Mouse (Mus musculus) spleen, postnatal 36 days (tissue): ENCODE measurements around the gene Atad3a.
"Not testable (repeated sequence)": the region's sequence is repeated elsewhere in the genome, so short reads cannot be mapped to it uniquely, and the experiment has no call there.

ENCODE experiments used
- DNase-seq, 2 experiments: peaks; one replicate each; pipeline ENCODE4 v3.0.0; 2022; ENCODE audit warnings: low spot score in 2 of 2, mixed read lengths in 1 of 2

Atad3a gene

DNA sequence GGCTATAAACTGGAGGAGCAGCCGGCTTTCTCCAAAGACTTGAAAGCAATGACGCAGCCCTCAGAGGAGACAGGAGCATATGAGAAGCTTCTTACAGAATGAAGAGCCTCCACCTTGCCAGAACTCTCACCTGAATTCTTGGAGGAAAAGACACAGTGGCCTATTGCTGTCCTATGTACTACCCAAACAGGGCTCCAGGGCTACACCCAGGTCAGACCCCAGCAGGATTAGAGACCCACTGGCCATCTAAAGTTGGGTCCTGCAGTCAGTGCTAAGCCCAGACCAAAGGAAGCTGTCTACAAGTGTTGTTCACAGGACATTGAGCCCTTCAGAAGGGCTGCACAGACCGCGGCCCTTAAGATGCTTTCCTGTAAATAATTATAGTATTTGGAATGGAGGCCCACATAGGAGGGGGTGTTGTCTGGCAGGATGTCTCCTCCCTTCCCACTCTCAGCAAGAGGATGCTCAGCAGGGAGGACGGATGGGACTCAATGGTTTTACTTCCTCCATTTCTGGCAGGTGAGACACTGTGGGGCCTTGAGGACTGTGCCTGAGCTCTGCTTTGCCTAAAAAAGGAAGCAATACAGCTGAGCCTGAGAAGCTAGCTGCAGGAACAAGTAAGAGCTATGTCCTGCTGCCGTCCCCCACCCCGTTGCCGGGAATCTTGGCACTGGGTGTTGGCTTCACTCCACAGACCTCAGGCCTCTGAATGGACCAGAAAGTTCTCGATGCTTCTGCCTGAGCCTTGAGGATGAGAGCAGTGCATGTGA is 14.3 kb upstream of the Atad3a start:
- peak; percentile 58 to 63 for DNase-seq

DNA sequence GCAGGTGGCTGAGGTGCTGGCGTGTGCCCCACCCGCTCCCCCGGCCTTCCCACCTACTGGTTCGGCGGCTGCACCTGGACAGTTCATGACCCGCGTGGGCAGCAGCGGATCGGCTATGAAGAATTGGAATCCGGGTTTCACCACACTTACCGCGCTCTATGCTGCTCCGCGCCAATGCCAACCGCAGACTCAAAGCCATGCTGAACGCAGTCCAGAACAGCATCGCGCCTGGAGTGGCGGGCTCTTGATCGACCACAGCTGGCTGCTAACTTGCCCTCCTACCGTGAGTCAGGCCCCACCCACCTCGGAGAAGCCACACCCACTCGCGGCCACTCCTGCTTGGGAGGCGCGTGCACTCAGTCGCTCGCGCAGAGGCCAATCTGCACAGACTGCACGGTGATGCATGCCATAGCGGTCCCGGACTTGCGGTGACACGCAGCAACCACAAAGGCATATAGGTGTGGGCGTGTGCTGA is 13.4 kb upstream of the Atad3a start, which contains the start of gene Vwa1:
Vwa1 (minus strand) TSS at position 419 of the 475 bp plus-strand sequence.
- peak; percentile 79 to 84 for DNase-seq

DNA sequence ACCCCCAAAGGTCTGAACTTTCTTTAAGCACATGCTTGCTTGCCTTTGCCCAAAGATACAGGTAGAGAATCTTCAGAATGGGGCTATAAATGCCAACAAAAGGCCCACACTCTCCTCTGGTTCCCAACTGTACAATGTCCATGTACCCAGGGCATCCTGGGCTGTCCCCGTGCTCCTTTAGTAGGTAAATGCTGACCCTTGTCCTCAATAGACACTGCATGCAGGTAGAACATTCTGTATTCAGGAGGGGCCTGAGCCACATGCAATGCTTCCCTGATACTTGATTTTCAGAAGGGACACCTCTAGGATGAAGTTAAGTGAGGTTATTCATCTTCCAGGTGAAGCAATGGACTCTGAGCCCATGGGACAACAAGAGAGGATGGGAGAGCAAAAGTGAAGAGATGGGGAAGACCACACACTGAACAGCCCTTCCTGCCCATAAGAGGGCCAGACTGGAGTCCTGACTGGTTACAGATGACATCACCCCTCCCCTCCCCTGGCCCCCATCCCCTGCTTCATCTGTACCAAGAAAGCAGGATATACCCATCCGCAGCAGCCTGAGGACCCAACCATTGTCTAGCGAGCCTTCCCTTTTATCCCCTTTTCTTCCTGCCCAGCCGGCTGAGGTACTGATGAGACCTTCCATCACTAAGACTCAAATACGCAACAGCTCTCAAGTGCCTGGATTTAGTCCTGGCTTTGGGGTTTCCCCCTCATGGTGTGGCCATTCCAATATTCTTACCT is 12.6 kb upstream of the Atad3a start:
- DNase-seq, result no peak

DNA sequence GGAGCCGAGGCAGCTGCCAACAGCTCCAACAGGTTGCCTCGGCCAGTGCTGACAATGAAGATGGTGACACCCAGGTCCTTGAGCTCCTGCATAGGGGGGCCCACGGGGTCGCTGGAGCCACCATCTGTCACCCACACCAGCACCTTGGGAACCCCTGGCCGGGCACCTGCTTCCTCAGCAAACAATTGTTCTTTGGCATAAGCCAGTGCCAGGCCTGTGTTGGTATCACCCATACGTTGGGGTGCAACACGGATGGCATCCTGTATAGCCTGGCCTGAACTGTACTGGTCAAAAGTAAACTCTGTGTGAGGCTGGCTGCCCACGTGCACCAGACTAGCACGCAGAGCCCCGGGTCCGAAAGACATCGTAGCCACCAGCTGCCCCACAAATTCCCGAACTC is 11.9 kb upstream of the Atad3a start:
- DNase-seq, result no peak

DNA sequence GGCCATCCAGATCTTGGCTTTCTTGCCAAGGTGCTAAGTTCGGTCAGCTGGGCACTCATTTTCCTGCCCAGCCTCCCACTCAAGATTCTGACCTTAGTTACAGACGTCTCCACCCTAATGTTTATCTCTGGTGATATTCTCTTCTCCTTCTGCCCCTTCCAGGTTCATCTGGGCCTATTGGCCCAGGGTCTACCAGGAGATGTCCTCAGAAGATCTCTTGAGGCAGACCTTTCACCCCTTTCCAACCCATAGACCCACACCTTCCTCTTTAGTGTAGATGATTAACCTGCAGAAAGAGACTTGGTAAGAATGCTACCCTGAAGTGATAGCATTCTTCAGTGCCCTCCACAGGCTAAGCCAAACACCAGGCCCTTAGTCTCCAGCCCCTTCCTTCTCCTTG is 10.8 kb upstream of the Atad3a start:
- no peak for DNase-seq

DNA sequence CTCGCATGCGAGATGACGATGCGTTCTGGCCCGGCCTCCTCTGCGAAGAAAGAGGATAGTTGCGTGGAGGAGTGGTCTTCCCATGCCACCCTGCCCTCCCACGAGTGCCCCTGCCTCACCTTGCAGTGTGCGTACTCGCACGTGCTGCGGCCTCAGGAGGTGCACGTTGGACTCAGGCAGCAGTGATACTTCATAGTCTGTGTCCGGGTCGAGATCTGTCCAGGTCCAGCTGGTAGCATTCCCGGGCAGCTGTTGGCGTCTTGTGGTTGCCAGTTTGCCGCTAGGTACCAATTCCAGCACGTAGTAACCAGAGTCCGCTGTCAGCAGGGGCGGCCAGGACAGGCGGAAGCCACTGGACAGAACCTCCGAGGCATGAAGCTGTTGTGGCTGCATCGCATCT is 9.7 kb upstream of the Atad3a start:
- no peak for DNase-seq

DNA sequence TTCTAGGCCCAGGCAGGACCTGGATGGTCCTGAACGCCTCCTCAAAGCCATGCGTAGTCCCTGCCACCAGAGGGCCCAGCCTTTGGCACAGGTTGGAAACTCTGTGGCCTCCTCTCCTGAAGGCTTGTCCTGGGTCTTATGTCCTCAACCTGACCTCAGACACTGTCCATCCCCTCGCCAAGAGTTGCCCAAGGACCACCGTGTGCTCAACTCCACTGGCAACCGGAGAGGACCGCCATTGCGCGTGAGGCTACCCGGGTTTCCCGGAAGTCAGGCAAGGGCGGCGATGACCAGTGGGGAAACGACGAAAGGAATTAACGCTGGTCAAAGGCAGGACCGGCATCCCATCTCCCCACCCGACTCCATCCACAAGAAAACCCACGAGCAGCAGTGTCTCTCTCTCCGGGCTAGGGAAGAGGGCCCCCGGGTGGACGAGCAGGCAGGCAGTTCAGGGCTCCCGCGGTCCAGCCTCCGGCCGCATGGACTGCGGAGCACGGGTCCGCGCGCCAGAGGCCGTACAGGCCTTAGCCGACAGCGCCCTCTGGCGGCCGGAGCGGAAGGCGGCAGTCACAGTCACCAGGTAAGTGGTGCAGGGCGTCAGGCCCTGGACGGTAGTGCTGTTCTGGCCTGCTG is 9.1 kb upstream of the Atad3a start:
- DNase-seq, result peak; percentile 78 to 86

DNA sequence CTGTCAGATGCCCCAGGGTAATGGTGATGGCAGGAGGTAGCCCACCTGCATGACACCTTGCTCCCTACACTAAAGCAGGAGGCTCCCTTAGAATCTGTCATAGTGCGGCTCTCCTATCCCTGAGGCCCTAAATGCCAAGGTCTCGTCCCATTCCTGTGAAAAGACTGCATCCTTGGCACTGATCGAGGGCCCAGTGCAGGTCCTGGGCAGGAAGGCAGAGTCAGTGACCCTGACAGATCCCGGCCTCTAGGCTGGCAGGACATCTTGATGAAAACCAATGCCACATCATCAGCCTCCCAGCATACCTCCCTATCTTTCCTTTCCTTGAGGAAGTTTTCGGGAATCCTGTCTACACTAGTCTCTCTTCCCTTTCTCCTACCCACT is 8.6 kb upstream of the Atad3a start:
- no peak for DNase-seq

DNA sequence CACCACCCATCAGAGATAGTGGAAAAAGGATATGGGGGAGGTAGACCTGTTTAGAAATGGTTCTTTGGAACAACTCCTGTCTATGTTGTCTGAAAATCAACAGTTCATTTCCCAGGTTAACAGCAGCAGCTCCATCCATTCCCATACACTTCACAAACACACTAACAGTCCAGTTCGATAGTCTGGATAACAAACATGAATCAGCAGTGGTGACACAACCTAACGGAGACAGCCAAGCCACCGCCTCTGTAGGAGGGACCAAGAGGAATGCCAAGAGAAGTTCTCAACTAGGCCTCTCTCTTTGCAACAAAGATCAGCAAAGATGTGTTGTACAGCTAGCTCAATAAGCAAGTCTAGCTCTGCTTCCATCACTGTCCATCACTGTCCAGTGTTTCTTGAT is 1.5 kb upstream of the Atad3a start:
- no peak for DNase-seq

DNA sequence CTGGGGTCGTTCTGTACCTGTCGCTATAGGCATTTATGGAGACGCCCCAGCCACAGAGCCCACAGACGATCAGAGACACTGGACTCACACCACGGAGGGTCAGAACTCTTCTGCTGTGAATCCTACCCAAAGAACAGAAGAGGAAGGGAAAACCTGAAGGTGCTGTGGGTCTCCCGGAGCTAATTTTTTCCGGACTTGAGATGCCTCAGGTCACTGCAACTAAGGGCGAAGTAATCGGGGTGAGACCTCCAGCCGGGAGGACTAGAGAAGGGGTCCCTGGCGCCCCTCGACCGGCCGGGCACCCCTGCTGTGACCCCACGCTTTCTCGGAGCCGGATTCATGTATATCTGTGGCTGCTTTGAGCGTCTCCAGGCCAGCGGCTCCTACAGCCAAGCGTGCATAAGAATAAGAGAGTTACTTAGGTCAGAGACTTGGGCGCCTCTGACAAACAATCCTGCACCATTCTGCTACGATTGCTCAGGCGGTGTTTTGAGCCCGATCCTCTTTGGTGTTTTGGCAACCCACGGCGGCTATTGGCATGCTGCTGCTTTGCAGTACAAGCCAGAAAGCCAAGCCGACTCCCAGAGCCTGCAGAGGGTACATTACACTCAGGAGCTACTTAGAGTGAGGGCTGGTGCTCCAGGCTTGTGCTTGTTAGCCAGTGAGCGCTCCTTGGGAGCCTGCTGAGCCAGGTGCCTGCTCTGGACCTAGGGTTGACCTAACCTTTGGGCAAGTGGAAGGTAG is 635 bp upstream of the Atad3a start:
- no peak for DNase-seq

DNA sequence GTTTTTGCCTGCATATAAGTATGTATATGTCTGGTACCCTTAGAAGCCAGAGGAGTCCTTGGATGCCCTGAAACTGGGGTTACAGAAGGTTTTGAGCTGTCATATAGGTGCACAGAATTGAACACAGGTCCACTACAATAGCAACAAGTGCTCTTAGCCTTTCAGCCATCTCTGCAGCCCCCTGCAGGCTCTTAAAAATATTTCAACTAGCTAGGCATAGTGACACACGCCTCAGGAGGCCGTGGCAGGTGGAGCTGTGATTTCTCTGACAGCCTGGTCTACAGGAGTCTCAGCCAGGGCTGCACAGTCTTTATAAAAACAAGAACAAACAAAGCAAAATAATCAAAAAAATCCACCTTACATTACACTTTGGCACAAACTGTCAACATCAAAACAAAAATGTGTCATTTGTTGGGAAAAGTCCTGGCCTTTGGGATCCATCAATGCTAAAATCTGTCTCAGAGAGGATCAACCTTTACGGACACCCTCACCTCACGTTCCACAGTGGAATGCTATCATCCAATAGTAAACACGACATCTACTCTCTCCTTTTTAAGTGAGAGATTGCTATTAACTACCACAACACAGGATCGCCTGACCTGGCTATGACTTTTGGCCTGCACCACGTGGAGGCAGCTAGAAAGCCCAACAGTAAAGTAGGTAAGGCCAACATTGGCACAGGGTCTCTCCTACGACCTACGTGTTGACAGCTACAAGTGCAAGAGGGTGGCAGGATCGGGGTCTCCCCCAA is 856 bp downstream of the Atad3a start:
- peak; percentile 41 to 54 for DNase-seq

DNA sequence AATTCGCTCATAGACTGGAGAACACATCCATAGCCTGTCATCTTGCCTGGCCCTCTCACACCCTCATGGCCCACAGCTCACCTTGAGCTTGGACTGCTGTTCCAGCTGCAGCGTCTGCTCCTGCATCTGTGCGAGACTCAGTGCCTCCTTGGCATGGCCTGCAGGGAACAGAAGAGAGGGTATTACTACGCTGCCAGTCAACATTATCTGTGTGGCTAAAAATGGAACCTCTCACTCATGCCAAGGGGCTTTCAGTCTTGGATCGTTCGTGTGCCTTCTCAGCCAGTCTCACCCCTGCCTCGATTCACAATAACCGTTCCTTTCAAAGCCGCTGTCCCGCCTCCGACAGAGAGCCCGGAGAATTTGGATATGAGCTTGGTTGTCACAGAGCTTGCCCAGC is 3.9 kb downstream of the Atad3a start:
- DNase-seq, result no peak

DNA sequence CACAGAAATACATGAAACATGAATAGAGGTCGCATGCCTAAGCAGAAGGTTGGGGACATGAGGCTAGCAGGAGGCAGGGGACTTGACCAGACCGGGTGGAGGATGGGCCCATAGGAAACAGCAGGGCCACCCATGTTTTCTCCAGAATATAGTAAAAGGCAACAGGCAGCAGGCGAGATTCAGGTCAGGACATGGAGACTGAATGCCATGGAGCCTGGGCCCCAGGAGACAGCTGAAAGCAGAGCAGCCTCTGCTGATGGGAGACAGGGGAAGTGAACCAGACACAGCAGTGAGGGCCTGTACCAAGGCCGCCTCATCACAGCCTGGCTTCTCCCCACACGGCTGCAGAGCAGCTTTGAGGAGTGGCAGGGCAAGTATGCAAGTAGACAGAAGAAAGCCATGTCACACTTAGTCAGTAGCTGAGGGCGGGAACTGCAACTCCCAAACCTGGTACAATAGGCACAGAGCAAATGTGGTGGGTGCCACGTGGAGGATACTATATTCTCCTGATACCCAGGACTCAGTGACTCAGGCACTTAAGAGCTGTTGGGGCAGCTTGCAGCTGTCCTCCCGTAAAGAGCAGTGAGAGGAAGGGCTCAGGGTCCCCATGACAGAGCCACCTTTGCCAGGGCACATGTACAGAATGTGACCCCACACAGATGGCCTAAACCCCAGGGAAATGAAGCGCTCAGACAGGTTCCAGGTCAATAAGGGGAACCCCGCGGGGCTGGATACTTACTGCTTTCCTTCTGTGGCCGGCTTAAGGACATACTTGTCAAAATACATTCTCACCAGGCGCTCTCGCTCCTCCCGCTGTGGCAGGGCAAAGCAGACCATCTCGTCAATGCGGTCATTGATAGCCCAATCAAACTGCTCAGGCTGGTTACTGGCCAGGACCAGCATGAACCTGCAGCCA is 14.1 kb downstream of the Atad3a start:
- no peak for DNase-seq

DNA sequence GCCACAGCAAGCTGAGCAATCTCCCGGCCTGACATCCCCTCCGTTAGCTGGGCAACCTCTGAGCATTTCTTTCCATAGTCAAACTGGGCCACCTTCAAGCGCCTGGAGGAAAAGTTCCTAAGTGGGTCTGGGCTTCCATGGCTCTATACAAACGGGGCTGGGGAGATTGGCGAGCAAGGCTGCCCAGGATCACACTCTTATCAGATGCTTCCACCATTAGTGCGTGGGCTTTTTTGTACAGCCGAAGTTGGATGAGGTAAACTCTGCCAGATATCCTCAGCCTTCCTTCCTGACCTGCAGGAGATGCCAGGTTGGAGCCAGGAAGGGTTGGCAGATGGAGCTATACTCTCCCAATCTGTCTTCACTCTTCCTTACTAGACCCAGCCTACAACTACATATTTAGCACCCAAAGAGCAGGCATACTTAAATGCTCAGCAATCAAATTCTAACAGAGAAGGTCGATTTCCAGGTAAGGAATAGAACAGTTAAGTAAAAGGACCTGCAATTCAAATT is 14.8 kb downstream of the Atad3a start:
- no peak for DNase-seq

DNA sequence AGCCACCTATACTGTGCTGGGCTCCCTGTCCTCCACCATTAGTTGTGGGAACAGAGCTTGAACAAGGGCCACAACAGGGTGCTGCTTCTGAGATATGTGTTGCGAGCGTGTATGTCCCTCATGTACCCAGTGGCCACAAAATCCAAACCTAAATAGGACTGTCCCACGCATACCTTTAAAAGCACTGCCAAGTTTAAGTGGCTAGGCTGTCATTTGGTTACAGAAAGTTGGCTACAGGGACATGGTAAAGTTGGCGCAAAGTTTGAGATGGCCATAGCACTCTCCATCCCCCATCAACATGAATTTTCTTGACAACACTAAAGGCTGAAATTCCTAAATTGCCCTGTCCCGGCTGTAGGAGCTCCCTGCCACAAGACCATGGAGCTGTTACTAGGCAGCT is 15.8 kb downstream of the Atad3a start:
- DNase-seq, result no peak

DNA sequence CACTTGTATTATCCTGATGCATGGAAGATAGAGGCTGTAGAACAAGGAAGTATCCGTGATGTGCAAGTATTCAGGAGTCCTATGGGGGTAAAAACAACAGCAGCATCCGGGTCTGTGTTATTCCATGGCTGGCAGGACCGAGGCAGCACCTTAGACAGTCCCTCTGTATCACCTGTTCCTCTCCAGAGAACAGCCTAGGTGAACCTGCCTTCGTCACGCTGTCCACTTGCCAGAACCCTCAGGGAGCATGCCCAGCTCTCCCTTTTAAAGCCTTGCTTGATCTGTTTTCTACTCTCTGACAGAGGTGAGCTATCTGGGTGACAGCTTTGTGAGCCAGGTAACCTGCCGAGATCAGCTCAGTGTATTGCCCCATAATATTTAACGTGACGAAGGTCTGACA is 16.4 kb downstream of the Atad3a start:
- no peak for DNase-seq

DNA sequence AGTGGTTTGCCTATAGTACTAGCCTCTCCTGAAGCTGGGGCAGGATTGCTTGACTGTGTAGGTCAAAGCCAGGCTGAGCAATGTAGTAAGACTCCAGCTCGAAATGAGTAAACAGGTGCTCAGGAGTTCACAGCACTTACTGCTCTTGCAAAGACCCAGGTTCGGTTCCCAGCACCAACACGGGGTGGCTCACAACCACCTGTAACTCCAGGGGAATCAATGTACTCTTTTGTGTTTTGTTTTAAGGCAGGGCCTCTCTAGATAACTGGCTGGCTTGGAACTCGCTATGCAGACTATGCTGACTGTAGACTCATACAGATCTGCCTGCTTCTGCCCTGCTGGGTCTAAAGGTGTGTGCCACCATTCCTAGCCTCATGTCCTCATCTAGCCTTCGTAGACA is 18.2 kb downstream of the Atad3a start:
- no peak for DNase-seq

DNA sequence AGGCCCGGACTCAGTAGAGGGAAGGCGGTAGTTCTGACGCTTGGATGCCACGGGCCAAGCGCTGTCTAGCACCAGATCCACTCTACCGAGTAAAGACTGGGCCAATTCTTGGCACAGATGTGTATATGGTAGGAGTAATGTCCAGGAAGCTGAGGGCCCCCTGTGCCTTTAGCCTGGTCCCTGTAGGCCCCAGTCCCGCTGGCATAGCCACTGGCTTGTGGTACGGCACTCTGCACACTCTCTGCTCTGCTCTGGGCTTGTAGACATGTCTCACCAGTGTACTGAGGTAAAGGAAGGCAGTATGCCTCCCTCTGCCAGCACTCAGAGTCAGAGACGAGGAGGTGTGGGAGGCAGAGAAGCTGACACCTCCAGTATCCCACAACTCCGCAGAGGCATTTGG is 20.2 kb downstream of the Atad3a start:
- not testable (repeated sequence) for DNase-seq

DNA sequence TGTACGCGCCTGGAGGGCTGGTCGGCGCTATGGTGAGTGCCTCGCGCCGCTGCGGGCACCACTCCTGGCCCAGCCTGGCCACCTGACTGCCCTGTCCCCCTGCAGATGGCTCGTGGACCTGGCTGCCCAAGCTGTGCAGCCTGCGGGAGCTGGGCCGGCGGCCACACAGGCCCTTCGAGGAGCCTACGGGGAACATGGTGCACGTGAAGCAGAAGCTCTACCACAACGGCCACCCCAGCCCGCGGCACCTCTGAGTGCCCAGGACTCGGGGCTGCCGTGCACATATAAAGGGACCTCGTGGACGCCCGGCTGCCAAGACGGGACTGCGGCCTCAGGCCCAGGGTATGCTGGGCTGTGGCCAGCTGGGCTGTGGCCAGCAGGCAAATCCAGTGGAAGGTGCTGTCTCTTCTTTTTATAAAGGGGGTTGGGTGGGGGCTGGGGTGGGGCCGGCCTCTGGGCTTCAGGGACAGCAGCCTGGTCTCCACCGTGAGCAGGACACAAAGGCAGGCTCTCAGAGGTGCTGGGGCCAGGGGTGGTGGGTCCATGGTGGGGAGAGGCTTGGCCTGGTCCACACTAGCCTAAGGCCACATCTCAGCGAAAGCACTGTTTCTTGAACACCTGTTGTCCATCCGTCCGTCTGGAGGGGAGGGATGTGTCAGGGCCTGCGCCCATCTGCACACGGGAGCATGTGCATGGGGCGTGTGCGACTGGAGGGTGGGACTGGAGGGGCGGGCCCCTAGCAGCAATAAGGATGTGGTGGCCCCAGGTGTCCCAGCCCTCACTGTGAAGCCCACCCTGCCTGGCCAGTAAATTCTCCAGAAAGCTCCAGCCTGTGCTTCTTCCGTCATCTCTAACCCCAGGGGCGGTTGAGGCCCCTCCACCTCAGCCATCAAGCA is 20.9 kb downstream of the Atad3a start:
- DNase-seq, result no peak
